Mouse (Mus musculus): ENCODE measurements around the gene Sucla2. TPM values are rescaled to one million over a fixed set of nuclear protein-coding genes. Genes with fewer than 3 reads are reported as not detected.

The Sucla2 gene
- polyA plus RNA-seq (2014; fragmentation: Illumina TruSeq; extraction: RNeasy Lipid Tissue Mini Kit (QIAGEN cat#74804); ENCODE audit: low read depth, low replicate concordance): 87.6 TPM

DNA sequence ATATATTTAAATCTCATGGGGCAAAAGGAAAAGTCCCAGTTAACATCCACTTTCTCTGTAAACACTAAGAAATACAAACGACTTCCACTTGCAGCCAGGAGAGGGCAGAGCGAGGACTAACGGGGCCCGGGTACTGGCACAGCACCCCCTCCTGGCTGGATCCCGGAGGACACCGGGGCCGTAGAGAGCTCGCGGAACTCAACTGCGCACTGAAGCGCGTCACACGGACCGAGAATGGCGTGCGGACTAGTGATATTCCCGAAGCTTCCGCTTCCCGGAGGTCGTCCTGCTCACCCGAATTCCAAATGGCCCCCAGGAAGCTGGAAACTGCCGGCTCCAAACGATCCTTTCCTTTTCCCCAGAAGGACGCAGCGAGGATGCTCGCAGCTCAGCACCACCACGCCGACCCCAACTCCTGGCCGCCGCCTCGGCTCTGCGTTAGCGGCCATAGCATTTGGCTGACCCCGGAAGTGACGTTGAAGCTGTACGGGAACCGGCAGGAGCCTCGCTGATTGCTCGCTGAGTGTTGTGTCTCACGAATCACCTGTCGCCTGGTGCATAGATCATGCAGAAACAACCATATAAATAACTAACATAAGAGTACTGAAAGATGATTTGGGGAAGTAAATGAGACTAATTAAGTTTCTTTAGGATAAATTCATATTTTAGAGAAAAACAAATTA lies at the start of gene Sucla2:
Sucla2 (plus strand) TSS at position 554 of the 683 bp plus-strand sequence.

DNA sequence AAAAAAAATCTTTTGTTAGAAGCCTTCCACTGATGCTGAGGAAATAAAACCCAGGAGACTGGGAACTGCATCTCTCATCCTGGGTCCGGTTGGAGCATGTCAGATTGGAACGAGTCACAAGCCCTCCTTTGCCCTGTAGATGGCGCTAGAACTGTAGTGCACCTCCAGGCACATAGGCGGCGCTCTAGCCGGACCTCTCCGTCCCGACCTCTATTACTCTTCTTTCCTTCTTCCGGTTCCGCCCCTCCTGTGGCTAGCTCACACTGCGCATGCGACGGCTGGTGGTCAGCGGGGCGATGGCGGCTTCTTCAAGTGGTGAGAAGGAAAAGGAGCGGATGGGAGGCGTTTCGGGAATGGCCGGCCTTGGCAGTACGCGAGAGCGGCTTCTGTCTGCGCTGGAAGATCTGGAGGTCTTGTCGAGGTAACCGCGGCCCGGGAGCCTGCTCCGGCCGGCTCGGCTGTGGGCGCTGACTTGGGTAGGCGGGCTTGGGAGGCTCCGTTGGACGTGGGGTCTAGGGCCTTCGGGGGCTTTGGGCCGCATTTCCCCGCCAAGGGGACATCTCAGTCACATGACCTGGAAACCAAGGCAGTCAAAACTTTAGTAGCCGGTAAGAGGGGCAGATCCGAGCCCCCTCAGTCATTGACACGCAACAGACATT lies 15.2 kb upstream of the Sucla2 start, which contains the start of gene Med4:
Med4 (plus strand) TSS at position 261 of the 659 bp plus-strand sequence.

DNA sequence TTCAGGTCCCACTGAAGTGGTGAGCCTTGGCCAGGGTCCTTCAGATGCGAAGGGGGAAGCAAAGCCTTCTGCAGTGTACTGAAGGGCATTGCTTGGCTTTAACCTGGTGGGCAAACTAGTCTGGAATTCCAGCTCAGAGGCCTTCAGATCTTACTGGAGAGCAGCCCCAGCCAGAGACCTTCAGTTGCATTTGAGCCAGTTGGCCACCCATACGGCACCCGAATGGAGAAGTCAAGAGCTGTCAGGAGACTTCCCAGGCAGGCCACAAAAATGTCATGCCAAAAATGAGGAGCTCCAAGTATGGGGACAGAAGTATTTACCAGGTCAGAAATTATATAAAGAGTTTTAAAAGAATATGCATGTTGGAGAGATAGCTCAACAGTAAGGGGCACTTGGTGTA lies 22.9 kb downstream of the Sucla2 start, which contains the start of gene Nudt15:
Nudt15 (minus strand) TSS at position 192 of the 400 bp plus-strand sequence.

Other genes with a start within 250 kb of the Sucla2 start
- gene Rb1, start 199.5 kb upstream of the Sucla2 start, polyA plus RNA-seq (2014; fragmentation: Illumina TruSeq; extraction: RNeasy Lipid Tissue Mini Kit (QIAGEN cat#74804); ENCODE audit: low read depth, low replicate concordance): 27.0 TPM
- 6,830 TPM for gene Itm2b, start 140.0 kb upstream of the Sucla2 start, polyA plus RNA-seq (2014; fragmentation: Illumina TruSeq; extraction: RNeasy Lipid Tissue Mini Kit (QIAGEN cat#74804); ENCODE audit: low read depth, low replicate concordance)
- 35.6 TPM for gene Med4, start 15.3 kb upstream of the Sucla2 start, polyA plus RNA-seq (2014; fragmentation: Illumina TruSeq; extraction: RNeasy Lipid Tissue Mini Kit (QIAGEN cat#74804); ENCODE audit: low read depth, low replicate concordance)
- gene Nudt15, start 22.9 kb downstream of the Sucla2 start, polyA plus RNA-seq (2014; fragmentation: Illumina TruSeq; extraction: RNeasy Lipid Tissue Mini Kit (QIAGEN cat#74804); ENCODE audit: low read depth, low replicate concordance): 2.8 TPM
- gene Gm21750, start 135.9 kb downstream of the Sucla2 start, polyA plus RNA-seq (2014; fragmentation: Illumina TruSeq; extraction: RNeasy Lipid Tissue Mini Kit (QIAGEN cat#74804); ENCODE audit: low read depth, low replicate concordance): not detected